Mouse (Mus musculus) bone marrow, adult 2 months (tissue): ENCODE data around the gene Olfr1359.

ENCODE experiments used
- CTCF ChIP-seq: fragments of 200-500 bp; IDR thresholded peaks from 2 replicates; pipeline ENCODE4 v1.5.1; 2011; ENCODE audit warnings: low read length, control low read depth; ENCODE audit not compliant: control insufficient read depth, insufficient read depth
- POLR2A ChIP-seq: fragments of 200-500 bp; IDR thresholded peaks from 2 replicates; pipeline ENCODE4 v1.6.1; 2011; ENCODE audit warnings: low read depth, mild to moderate bottlenecking, control low read depth, low read length, borderline replicate concordance; ENCODE audit not compliant: control insufficient read depth

- TF ChIP-seq CTCF: no peak
- no peak for TF ChIP-seq POLR2A
Observed at GRCm38 (mm10) chr13:21751827-21752226, 53.9 kb downstream of the Olfr1359 start.
